Mouse (Mus musculus) frontal cortex, postnatal 36 days (tissue): ENCODE data around the gene Bysl.

ENCODE experiments used
- DNase-seq, 2 experiments: peaks; one replicate each; pipeline ENCODE4 v3.0.0; 2022; ENCODE audit warnings: low spot score in 2 of 2

The Bysl gene

GRCm38 (mm10) chr17:47594183-47594968, 16.9 kb downstream of the Bysl start:
- DNase-seq = no peak

GRCm38 (mm10) chr17:47593854-47594182, 17.5 kb downstream of the Bysl start:
- DNase-seq = peak in 1 of 2 experiments; percentile 19

DNA sequence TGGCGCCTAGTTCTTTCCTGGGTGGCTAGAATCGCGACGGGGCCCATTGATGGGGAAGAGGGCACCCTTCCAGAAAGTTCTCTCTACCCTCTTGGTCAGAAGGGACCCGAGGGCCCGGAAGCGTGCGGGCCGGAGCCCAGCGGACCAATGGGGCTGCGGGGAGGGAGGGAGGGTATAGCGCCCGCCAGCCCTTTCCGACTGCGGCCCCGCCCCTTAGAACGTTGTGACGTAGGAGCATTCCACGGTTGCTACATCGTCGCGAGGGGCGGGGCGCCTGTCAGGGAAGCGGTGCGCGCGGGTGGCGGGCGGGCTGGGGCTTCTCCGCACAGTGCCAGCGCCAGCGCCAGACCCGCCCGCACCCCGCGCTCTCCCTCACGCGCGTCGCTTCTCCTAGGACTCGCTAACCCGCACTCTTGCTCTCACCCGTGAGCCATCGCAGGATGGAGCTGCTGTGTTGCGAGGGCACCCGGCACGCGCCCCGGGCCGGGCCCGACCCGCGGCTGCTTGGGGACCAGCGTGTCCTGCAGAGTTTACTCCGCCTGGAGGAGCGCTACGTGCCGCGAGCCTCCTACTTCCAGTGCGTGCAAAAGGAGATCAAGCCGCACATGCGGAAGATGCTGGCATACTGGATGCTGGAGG, 18.0 kb downstream of the Bysl start:
- DNase-seq = peak; percentile 87 to 88

DNA sequence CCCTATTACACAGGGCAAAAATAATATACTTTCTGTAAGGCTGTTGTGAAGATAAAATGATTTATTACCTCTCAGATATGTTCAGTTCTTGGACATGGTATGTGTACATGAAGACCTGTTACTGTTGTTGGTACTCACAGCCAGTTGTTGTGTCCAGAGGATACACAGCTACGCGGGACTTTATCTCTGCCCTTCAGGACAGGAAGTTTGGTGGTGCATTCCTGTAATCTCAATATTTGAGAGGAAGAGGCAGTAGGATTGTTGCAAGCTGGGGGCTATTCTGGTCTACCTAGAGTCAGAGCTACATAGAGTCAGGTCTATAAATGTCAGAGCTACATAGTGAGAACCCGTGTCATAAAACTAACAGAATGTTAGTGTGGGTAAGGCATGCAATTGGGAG, 20.2 kb downstream of the Bysl start:
- no peak for DNase-seq

DNA sequence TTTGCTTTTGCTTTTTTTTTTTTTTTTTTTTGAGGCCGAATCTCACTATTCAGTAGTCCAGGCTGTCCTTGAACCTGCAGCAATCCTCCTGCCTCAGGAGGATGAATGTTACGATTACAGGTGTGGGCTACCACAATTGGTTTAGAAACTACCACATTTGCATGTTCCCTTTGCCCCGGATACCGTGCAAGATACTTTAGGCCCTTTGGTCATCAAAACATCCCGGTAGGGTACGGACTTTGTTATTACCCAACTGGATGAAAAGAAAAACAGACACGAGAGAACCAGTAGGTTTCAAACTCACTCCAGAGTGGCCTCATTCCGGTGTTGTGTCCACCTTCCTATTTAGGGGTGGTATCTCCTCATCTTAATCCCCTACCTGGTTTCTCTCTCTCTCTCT, 22.8 kb downstream of the Bysl start:
- DNase-seq = no peak

GRCm38 (mm10) chr17:47580962-47581361, 30.3 kb downstream of the Bysl start:
- DNase-seq = no peak

DNA sequence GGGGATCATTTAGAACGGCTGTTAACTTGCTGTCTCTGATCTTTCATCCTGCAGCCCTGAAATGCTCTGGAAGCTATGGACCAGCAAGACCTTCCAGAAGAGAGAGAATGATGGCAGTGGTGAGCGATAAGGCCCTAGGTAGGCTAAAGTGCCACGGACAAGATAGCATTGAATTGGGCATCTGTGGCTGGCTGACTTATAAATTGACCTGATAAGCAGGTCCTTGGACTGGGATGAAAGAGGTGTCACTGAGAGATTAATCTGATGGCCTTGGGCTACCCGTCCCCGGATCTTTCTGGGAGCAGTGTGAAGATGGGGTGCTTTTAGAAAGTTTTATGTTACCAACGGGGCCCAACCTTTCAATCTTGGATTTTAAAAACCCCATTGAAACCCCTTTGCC, 32.6 kb downstream of the Bysl start:
- no peak for DNase-seq

GRCm38 (mm10) chr17:47574830-47575229, 36.5 kb downstream of the Bysl start:
- no peak for DNase-seq

DNA sequence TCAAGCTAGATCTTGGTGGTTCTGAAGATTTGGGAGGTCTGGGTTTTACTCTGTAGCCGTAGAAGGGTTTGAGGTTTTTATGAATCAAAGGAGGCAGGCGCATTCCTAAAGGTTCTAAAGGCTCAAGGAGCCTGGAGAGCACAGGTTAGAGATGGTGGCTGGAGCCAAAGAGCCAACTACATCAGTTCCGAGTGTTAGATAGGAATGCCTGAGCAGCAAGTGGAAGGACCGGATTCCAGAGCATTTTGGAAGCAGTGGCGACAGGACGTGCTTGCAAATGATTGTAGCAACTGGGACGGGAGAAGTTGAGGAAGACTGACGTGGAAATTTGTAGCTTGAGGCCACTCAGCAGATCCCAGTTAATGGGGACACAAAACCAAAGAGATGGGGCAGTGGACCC, 37.3 kb downstream of the Bysl start:
- DNase-seq = no peak

DNA sequence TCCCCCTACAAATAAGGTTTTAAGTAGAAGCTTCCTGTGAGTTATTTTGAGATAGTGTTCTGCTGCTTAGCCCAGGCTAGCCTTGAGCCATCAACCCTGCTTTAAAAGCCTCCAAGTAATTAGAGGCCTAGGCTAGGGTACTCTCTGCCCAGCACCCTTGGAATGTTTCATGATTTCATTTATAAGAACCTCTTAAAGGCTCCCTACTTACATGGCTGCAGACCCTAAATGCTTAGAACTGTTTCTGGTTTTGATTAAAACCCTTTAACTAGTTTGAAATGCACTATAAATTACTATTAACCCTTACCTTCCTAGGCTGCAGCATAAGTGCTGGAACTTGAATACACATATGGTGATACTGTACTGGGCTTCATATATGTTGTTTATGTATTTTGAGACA, 38.9 kb downstream of the Bysl start:
- no peak for DNase-seq

GRCm38 (mm10) chr17:47571621-47572020, 39.7 kb downstream of the Bysl start:
- no peak for DNase-seq

DNA sequence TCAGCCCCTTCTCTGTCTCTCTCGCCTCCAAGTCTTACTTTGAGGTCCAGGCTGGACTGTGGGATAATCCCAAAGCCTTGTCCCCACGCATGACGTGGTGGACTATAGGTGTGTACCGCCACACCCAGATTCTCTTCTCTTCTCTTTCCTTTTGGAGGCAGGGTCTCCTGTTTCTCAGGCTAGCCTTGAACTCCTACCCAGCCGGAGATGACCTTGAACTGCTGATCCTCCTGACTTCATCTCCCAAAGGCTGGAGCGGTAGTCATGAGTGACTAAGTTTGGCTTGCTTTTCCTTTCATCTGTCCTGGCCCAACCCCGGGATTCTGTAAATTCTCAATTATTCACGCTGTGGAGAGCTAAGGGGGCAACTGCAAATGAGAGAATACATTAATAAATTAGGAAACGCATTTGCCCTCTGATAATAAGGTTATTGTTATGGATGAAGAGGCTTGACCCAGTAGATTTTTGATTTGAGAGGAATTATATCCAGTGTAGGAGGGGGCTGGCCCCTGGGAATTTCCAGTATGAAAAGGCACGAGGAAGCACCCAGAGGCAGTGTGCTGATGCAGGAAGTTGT, 42.3 kb downstream of the Bysl start:
- DNase-seq = no peak

DNA sequence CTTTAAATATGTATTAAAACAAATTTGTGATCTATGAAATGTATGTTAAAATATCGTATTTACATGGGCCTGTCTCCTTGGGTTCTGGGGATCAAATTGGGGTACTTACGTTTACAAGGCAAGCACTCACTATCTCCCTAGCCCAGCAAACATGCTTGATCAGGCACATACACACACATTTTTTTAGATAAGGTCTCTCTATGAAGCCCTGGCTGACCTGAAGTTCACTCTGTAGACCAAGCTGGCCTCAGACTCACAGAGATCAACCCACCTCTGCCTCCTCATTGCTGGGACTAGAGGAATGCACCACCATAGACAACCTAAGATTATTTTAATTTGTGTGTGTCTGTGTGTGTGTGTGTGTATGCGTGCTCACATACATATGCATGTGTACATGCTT, 42.9 kb downstream of the Bysl start:
- DNase-seq = no peak

DNA sequence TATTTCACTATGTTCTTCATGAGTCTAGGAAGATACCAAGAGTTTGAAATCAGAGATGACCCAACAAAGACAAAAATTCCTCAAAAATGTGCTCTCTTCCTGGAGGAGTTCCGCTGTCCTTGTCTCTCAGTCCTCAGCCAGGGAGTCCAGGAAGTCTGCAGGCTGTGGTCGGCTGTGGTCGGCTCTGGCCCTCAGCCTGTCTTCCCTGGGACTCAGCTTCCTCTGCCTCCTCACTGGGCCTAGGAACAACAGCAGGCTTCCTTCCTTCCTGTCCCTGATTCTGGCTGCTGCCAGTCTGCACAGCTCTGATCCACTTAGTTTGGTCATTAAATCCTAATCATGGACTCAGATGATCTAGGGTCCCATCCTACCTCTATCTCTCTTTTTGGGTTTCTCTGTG, 44.0 kb downstream of the Bysl start:
- DNase-seq = no peak

DNA sequence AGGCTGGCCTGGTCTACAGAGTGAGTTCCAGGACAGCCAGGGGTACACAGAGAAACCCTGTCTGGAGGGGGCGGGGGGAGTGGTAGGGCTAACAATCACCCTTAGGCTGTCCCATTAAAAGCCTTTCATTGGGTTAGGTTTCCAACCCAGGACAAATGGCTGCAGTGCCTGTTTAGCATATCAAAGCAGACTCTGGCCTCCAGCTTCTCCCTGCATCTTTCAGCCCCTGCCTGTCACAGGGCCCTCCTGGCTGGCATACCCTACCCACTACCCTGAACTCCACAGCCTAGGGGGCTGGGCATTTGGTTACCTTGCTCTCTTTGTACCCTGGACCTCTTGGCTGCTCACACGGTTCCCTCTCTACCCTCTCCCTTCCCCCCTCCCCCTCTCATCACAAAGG, 45.2 kb downstream of the Bysl start:
- DNase-seq = no peak

DNA sequence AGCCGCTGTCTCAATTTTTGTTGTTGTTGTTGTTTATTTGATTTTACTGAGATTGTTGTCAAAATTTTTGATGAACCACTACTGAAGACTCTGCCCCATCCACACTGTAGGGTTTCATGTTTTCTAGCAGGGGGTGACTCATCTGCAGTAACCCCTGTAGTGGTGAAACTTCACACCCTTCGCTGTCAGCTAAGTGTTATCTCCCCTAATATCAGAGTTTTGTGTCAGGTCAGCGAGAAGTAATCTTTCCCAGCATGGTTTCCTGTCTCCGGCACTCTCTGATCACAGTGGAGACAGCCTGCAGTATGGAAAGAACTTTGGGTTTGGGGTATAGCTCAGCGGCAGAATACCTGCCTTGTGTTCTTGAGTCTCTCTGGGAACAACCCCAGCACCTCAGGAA, 46.7 kb downstream of the Bysl start:
- DNase-seq = no peak

DNA sequence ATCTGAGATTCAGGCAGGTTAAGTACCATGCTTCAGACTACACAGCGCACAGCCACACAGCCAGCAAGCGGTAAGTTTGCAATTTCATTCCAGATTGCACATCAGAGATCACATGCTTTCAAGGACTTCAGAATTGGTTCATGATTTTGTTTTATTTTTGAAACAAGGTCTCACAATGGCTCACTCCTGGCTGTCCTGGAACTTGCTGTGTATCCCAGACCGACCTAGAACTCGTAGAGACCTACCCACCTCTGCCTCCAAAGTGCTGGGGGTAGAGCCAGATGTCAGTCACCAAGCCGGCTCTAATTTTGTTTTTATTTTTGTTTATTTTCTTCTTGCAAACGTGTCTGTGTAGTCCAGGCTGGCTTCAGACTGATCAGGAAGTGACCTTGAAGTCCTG, 48.4 kb downstream of the Bysl start:
- no peak for DNase-seq

DNA sequence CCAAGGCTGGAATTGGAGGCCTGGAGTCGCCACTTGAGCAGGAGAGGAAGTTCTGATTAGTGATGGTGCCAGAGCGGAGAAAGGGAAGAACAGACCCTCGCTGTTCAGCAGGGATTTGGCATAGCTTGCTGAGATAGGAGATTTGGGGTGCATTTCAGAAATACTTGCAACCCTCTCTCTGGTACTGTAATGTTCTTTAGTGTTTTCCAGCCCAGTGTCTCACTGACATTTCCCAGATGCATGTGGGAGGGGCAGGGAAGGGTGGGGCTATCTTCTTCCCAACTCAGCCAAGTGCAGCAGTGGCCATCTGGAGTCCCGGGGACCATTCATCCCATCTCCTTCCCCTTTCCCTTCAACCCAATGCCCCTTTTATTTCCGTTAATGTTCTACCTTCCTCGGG, 51.6 kb downstream of the Bysl start:
- no peak for DNase-seq

DNA sequence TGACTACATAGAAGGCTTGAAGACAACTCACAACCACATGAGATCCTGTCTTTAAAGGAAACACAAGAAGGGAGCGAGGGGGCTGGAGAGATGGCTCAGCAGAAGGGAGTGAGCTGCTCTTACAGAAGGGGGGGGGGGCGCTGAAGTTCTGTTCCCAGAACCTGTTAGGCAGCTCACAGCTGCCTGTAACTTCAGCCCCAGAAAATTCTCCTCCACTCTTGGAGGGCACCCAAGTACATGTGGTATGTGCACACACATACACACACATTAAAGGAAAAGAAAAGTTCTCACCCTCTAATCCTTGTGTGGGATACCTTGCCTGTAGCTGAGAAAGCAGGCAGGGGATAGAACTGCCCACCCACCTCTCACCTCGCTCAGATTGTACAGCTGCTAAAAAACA, 54.1 kb downstream of the Bysl start:
- DNase-seq = no peak

GRCm38 (mm10) chr17:47554621-47555020, 56.7 kb downstream of the Bysl start:
- DNase-seq = no peak

GRCm38 (mm10) chr17:47552994-47553393, 58.3 kb downstream of the Bysl start:
- no peak for DNase-seq

GRCm38 (mm10) chr17:47551049-47551448, 60.2 kb downstream of the Bysl start:
- no peak for DNase-seq
